Mouse (Mus musculus) liver, embryonic 15.5 days (tissue): ENCODE measurements around the gene Aadat. TPM values are rescaled to one million over a fixed set of nuclear protein-coding genes. Genes with fewer than 3 reads are reported as not detected.
"Not testable (repeated sequence)": the region's sequence is repeated elsewhere in the genome, so short reads cannot be mapped to it uniquely, and the experiment has no call there.

Experiments used
- ATAC-seq: fragments of 200-750 bp; cut with Nextera tagmentation; 2 replicates; pipeline ENCODE4 v1.8.0; 2017; ENCODE audit warnings: moderate number of reproducible peaks, mild to moderate bottlenecking, moderate library complexity; ENCODE audit not compliant: insufficient read depth
- H3K27ac ChIP-seq: fragments of 300-500 bp; sonication (generic); replicated peaks from 2 replicates; pipeline ENCODE4 v1.5.1; 2015; ENCODE audit warnings: mild to moderate bottlenecking, inconsistent platforms
- H3K27me3 ChIP-seq: fragments of 300-500 bp; sonication (generic); 2 replicates; pipeline ENCODE4 v1.6.1; 2015; ENCODE audit warnings: mild to moderate bottlenecking, inconsistent platforms
- H3K36me3 ChIP-seq: fragments of 300-500 bp; sonication (generic); replicated peaks from 2 replicates; pipeline ENCODE4 v1.6.1; 2015; ENCODE audit warnings: moderate library complexity, mild to moderate bottlenecking, inconsistent platforms
- H3K4me1 ChIP-seq: fragments of 300-500 bp; sonication (generic); replicated peaks from 2 replicates; pipeline ENCODE4 v1.6.1; 2015; ENCODE audit warnings: inconsistent platforms
- H3K4me2 ChIP-seq: fragments of 300-500 bp; sonication (generic); 2 replicates; pipeline ENCODE4 v1.6.1; 2015; ENCODE audit warnings: moderate library complexity, mild to moderate bottlenecking, inconsistent platforms
- H3K4me3 ChIP-seq: fragments of 300-500 bp; sonication (generic); replicated peaks from 2 replicates; pipeline ENCODE4 v1.5.1; 2015; ENCODE audit warnings: mild to moderate bottlenecking, inconsistent platforms
- H3K9ac ChIP-seq: fragments of 300-500 bp; sonication (generic); 2 replicates; pipeline ENCODE4 v1.6.1; 2015; ENCODE audit warnings: moderate library complexity, mild to moderate bottlenecking, inconsistent platforms
- H3K9me3 ChIP-seq: fragments of 300-500 bp; sonication (generic); replicated peaks from 2 replicates; pipeline ENCODE4 v1.6.1; 2016; ENCODE audit warnings: inconsistent platforms
- WGBS: fragments of 180-500 bp; shearing (Covaris S2); methylation state at CpG from one replicate; pipeline ENCODE4 v1.1.7; 2015; ENCODE audit warnings: mixed read lengths; ENCODE audit not compliant: insufficient replicate concordance; 5-methylcytosine and 5-hydroxymethylcytosine counted together
- polyA plus RNA-seq: library from polyadenylated mRNA; unstranded; fragments of >200 nt; fragmentation: Nextera tagmentation; extraction: Ambion mirVana; gene quantifications from 2 replicates; pipeline ENCODE4 v1.2.1, GENCODE M21; 2015

The Aadat gene
- 9.2 and 10.7 TPM in 2 replicates for polyA plus RNA-seq

DNA sequence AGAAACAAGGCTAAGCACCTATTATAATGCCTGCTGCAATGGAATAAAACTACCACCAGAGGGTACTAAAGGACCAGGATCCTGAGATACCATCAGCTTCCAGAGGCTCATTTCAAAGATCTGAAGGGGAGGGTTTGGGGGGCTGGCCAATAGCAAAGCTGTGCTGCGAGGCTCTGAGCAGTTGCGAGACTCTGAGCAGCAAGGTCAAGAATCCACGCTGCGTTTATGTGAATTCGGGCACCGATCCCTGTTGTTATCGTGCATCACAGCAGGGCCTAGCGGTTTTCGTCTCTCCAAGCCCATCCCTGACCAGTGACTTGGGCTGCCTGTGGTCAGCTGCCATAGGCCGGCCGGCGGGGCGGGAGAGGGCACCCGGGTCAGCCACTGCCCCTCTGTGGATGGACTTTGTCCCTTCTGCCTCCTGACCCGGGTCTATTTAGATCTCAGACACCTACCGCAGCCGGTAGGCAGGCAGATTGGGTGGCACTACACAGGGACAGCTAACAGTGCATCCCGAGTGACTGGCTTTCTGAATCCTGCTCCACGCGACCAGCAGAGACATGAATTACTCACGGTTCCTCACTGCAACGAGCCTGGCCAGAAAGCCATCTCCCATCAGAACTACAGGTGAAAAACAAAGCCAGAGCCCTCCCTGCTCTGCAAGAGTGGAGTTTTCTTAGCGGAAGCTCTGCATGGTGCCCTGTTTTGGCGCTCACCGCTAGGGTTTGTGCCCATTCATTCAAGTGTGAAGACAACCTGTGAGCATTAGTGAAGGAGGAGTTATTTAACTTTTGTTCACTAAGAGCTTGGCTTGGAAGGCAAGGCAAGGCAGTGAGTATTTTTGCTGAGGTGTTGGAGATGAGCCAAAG, at the start of gene Aadat:
Aadat (plus strand) TSS at position 280 of the 869 bp plus-strand sequence.
- H3K9ac ChIP-seq, result no peak within 1 kb of the TSS
- peak within 1 kb of the TSS; percentile 57 for H3K4me2 ChIP-seq
- no peaks in the 10 kb centered on the region for H3K36me3 ChIP-seq
- no peaks in the 10 kb centered on the region for H3K27me3 ChIP-seq
- H3K4me1 ChIP-seq, result 0 out of 2 replicates have a peak, but pooled peaks cover 2% of the 10 kb centered on the region
- no peaks in the 10 kb centered on the region for H3K9me3 ChIP-seq
- H3K4me3 ChIP-seq, result peak within 1 kb of the TSS; percentile 41
- peak; percentile 90 for ATAC-seq
- WGBS, result 2% methylated on average over 25 of the region's 25 CpGs
- 0 out of 2 replicates have a peak within 1 kb of the TSS, but pooled peaks have one; percentile 20 for H3K27ac ChIP-seq

DNA sequence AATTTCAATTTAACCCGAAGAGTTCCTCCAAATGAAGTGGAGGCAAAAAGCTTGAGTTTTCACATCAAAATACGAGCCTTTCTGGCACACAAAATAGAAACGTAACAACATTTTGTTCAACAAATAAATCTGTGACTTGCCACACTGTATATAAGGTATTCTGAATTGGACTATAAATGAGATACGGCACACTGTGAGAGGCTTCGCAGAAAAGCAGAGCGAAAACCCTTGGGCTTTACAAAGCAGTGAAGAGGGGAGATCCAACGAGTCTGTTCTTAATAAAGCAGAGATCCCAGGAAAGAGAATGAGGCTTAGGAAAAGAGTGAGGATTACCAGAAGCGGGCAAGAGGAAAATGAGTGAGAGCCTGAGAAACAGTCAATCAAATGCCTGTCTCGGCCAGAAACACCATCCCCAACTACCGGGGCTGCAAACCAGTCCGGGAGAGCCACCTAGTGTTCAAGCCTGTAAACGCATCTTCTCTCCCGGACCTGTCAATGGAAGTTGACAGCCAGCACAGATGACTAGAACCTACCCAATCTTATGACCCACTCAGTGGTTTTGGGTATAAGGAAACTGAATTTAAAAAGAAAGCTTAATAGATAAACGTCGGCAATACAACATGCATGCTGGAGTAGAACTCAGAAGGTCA, 38.9 kb upstream of the Aadat start:
- H3K4me2 ChIP-seq, result no peak overlapping the region
- no peak overlapping the region for H3K9ac ChIP-seq
- H3K27ac ChIP-seq, result no peak overlapping the region
- H3K36me3 ChIP-seq, result no peaks in the 10 kb centered on the region
- ATAC-seq, result no peak
- H3K27me3 ChIP-seq, result no peaks in the 10 kb centered on the region
- no peak overlapping the region for H3K4me3 ChIP-seq
- 30% methylated on average over 15 of the region's 15 CpGs for WGBS
- no peaks in the 10 kb centered on the region for H3K4me1 ChIP-seq
- 0 out of 2 replicates have a peak, but pooled peaks cover 2% of the 10 kb centered on the region for H3K9me3 ChIP-seq

DNA sequence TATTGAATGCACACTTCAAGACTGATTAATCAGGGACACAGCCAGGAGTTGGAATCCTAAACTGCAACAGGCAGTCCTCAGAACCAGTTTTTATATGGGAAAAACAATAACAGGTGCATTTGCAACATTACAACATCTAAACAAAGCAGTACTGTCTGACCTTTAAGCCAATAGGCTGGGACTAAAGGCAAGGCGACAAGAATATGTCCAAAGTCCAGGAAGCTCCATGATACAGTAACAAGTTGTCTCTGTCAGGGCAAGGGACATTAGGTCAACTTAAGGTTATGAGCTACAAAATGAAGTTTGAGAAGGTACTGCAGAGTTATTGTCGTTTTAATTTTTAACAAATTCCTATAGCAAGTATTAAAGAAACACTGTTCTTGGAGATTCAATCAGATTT, 15.6 kb upstream of the Aadat start:
- Histone ChIP-seq H3K4me3 (no peak overlapping the region), H3K27ac (no peak overlapping the region), H3K9ac (no peak overlapping the region), H3K27me3 (no peaks in the 10 kb centered on the region), H3K4me1 (no peaks in the 10 kb centered on the region), H3K4me2 (no peak overlapping the region), H3K36me3 (no peaks in the 10 kb centered on the region), H3K9me3 (no peaks in the 10 kb centered on the region)
- WGBS, result 55% methylated on average over 2 of the region's 2 CpGs
- no peak for ATAC-seq

DNA sequence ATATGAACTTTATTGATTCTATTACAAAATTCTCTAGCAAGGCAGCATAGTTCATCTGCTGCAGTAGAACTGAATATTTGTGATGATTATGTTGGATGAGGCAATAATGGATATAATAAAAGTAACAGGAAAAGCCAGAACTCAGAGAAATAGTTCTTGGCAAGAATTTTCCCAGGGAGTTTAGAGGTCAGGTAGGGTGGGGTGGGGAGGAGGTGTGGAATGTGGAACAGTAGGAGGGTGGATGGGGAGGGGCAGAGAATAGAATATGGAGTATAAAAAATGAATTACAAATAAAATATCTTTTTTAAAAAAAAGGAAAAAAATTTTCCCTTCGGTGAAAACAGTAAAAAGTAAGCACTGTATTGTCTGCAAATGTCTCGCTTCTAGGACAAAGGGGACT, 13.9 kb upstream of the Aadat start:
- 63% methylated on average over 2 of the region's 2 CpGs for WGBS
- no peaks in the 10 kb centered on the region for H3K36me3 ChIP-seq
- no peak for ATAC-seq
- H3K4me3 ChIP-seq, result no peak overlapping the region
- no peaks in the 10 kb centered on the region for H3K9me3 ChIP-seq
- no peaks in the 10 kb centered on the region for H3K4me1 ChIP-seq
- no peak overlapping the region for H3K9ac ChIP-seq
- H3K27ac ChIP-seq, result no peak overlapping the region
- no peaks in the 10 kb centered on the region for H3K27me3 ChIP-seq
- H3K4me2 ChIP-seq, result no peak overlapping the region

- 41% methylated on average over 3 of the region's 3 CpGs for WGBS
- Histone ChIP-seq H3K4me2 (no peak overlapping the region), H3K4me1 (no peaks in the 10 kb centered on the region), H3K9me3 (no peaks in the 10 kb centered on the region), H3K4me3 (no peak overlapping the region), H3K9ac (no peak overlapping the region), H3K27me3 (no peaks in the 10 kb centered on the region), H3K27ac (no peak overlapping the region), H3K36me3 (no peaks in the 10 kb centered on the region)
- ATAC-seq, result no peak
Observed at GRCm38 (mm10) chr8:60492471-60492870, 13.3 kb upstream of the Aadat start.

- no peak overlapping the region for H3K4me2 ChIP-seq
- no peaks in the 10 kb centered on the region for H3K27me3 ChIP-seq
- no peaks in the 10 kb centered on the region for H3K4me1 ChIP-seq
- no peak overlapping the region for H3K9ac ChIP-seq
- no peaks in the 10 kb centered on the region for H3K36me3 ChIP-seq
- H3K27ac ChIP-seq, result no peak overlapping the region
- no peak overlapping the region for H3K4me3 ChIP-seq
- WGBS, result 59% methylated on average over 11 of the region's 11 CpGs
- no peak for ATAC-seq
- H3K9me3 ChIP-seq, result no peaks in the 10 kb centered on the region
Observed at GRCm38 (mm10) chr8:60494606-60495005, 11.1 kb upstream of the Aadat start.

- H3K4me1 ChIP-seq, ATAC-seq, H3K27me3 ChIP-seq, H3K9ac ChIP-seq, H3K9me3 ChIP-seq, H3K4me2 ChIP-seq, H3K4me3 ChIP-seq, H3K27ac ChIP-seq, H3K36me3 ChIP-seq: not testable (repeated sequence)
- WGBS, result 43% methylated on average over 2 of the region's 2 CpGs
Observed at GRCm38 (mm10) chr8:60495046-60495445, 10.7 kb upstream of the Aadat start.

- Histone ChIP-seq H3K36me3 (no peaks in the 10 kb centered on the region), H3K4me1 (0 out of 2 replicates have a peak, but pooled peaks cover 2% of the 10 kb centered on the region), H3K9me3 (no peaks in the 10 kb centered on the region), H3K27me3 (no peaks in the 10 kb centered on the region), H3K27ac (no peak within 1 kb of the TSS), H3K9ac (no peak within 1 kb of the TSS), H3K4me3 (no peak within 1 kb of the TSS), H3K4me2 (no peak within 1 kb of the TSS)
- no peak for ATAC-seq
- WGBS, result 36% methylated on average over 2 of the region's 2 CpGs
Observed at GRCm38 (mm10) chr8:60503098-60503497, 2.6 kb upstream of the Aadat start, which contains the start of gene Gm10283. Gene Gm10283 (minus strand): TSS chr8:60503198.

GRCm38 (mm10) chr8:60518286-60518685, 12.6 kb downstream of the Aadat start:
- no peak for ATAC-seq
- Histone ChIP-seq H3K4me2 (no peak overlapping the region), H3K36me3 (no peaks in the 10 kb centered on the region), H3K4me3 (no peak overlapping the region), H3K9me3 (no peaks in the 10 kb centered on the region), H3K9ac (no peak overlapping the region), H3K27me3 (no peaks in the 10 kb centered on the region), H3K27ac (no peak overlapping the region), H3K4me1 (no peaks in the 10 kb centered on the region)

GRCm38 (mm10) chr8:60534945-60535344, 29.2 kb downstream of the Aadat start:
- H3K9me3 ChIP-seq, result no peaks in the 10 kb centered on the region
- H3K27ac ChIP-seq, result no peak overlapping the region
- H3K4me1 ChIP-seq, result no peaks in the 10 kb centered on the region
- no peaks in the 10 kb centered on the region for H3K27me3 ChIP-seq
- no peak overlapping the region for H3K4me3 ChIP-seq
- 32% methylated on average over 2 of the region's 2 CpGs for WGBS
- ATAC-seq, result no peak
- H3K9ac ChIP-seq, result no peak overlapping the region
- H3K36me3 ChIP-seq, result no peaks in the 10 kb centered on the region
- H3K4me2 ChIP-seq, result no peak overlapping the region

DNA sequence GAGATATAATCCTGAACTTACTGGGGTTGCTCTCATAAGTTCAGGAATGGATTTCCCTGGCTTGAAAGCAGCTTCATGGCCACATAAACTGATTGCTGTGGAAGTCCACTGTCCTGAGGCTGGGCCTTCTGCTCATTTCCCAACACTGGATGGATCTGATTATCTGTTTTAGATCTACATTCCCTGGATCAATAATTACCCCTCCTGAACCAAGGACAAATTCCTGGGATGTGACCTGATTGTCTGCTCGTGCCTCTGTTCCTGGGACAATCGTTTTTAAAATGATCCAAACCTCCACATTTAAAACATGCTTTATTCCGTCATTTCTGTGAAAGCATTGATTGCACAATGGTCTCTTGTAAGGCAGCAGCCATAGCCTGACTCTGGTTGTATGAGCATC, 61.1 kb downstream of the Aadat start:
- H3K4me3 ChIP-seq, result no peak overlapping the region
- H3K4me2 ChIP-seq, result no peak overlapping the region
- ATAC-seq, result no peak
- H3K9me3 ChIP-seq, result no peaks in the 10 kb centered on the region
- H3K27ac ChIP-seq, result no peak overlapping the region
- H3K36me3 ChIP-seq, result no peaks in the 10 kb centered on the region
- no peaks in the 10 kb centered on the region for H3K4me1 ChIP-seq
- H3K27me3 ChIP-seq, result no peaks in the 10 kb centered on the region
- WGBS, result 34% methylated on average over 3 of the region's 3 CpGs
- no peak overlapping the region for H3K9ac ChIP-seq
